Mouse (Mus musculus) limb, embryonic 11.5 days (tissue): ENCODE results near the gene Slc25a42. TPM values are rescaled to one million over a fixed set of nuclear protein-coding genes. Genes with fewer than 3 reads are reported as not detected.

Experiments used
- ATAC-seq: fragments of 200-750 bp; cut with Nextera tagmentation; 2 replicates; pipeline ENCODE4 v1.8.0; 2017; ENCODE audit warnings: low read depth; ENCODE audit not compliant: insufficient number of reproducible peaks, low FRiP score, low TSS enrichment
- DNase-seq: peaks from one replicate; pipeline ENCODE4 v3.0.0-alpha.2; 2015; ENCODE audit warnings: low spot score
- H3K27ac ChIP-seq: fragments of 300-500 bp; sonication (generic); replicated peaks from 2 replicates; pipeline ENCODE4 v1.5.1; 2014; ENCODE audit warnings: low read depth, mild to moderate bottlenecking, low read length
- H3K27me3 ChIP-seq: fragments of 300-500 bp; sonication (generic); 2 replicates; pipeline ENCODE4 v1.6.1; 2014; ENCODE audit warnings: mild to moderate bottlenecking, low read length, mixed read lengths; ENCODE audit not compliant: control insufficient read depth, insufficient read depth
- H3K36me3 ChIP-seq: fragments of 300-500 bp; sonication (generic); 2 replicates; pipeline ENCODE4 v1.6.1; 2014; ENCODE audit warnings: mild to moderate bottlenecking, low read length, moderate library complexity, mixed read lengths; ENCODE audit not compliant: control insufficient read depth, insufficient read depth
- H3K4me1 ChIP-seq: fragments of 300-500 bp; sonication (generic); 2 replicates; pipeline ENCODE4 v1.6.1; 2014; ENCODE audit warnings: low read length, mixed read lengths; ENCODE audit not compliant: control insufficient read depth, insufficient read depth
- H3K4me2 ChIP-seq: fragments of 300-500 bp; sonication (generic); 2 replicates; pipeline ENCODE4 v1.6.1; 2014; ENCODE audit warnings: low read depth, mild to moderate bottlenecking, moderate library complexity; ENCODE audit not compliant: severe bottlenecking
- H3K4me3 ChIP-seq: fragments of 300-500 bp; sonication (generic); 2 replicates; pipeline ENCODE4 v1.5.1; 2014; ENCODE audit warnings: low read depth, low read length
- H3K9ac ChIP-seq: fragments of 300-500 bp; sonication (generic); 2 replicates; pipeline ENCODE4 v1.6.1; 2014; ENCODE audit warnings: mild to moderate bottlenecking, low read length
- H3K9me3 ChIP-seq: fragments of 300-500 bp; sonication (generic); 2 replicates; pipeline ENCODE4 v1.6.1; 2016; ENCODE audit warnings: low read length; ENCODE audit not compliant: control insufficient read depth
- WGBS: fragments of 180-500 bp; shearing (Covaris S2); extraction: QIAGEN DNeasy Blood & Tissue Kit; methylation state at CpG from one replicate; pipeline ENCODE4 v1.1.7; 2014; 5-methylcytosine and 5-hydroxymethylcytosine counted together
- polyA plus RNA-seq: library from polyadenylated mRNA; unstranded; fragments of >200 nt; fragmentation: Nextera tagmentation; extraction: Ambion mirVana; gene quantifications from 2 replicates; pipeline ENCODE4 v1.2.1, GENCODE M21; 2014

Gene Slc25a42
- polyA plus RNA-seq, 1 experiment from 2014 or later: 2.4 TPM

- 11% methylated on average over 9 of the region's 9 CpGs for WGBS
- ATAC-seq: no peak
Measured at GRCm38 (mm10) chr8:70139981-70140380, 72.1 kb downstream of the Slc25a42 start.

GRCm38 (mm10) chr8:70139026-70139857 lies 72.9 kb downstream of the Slc25a42 start, which contains the start of the genes Rfxank, Borcs8 and Mef2b:
Gene Rfxank, minus strand, starts transcription at chr8:70139154.
Gene Borcs8, plus strand, starts transcription at chr8:70139499.
Gene Mef2b, plus strand, starts transcription at chr8:70139711.
- peaks cover 5% of the 10 kb centered on the region for H3K36me3 ChIP-seq
- under 1% methylated on average over 46 of the region's 46 CpGs for WGBS
- H3K9ac ChIP-seq: peak within 1 kb of the TSS; percentile 82

More at GRCm38 (mm10) chr8:70139981-70140380, 72.1 kb downstream of the Slc25a42 start:
- H3K4me2 ChIP-seq: peak overlapping the region; percentile 79
- peak overlapping the region; percentile 82 for H3K9ac ChIP-seq
- H3K27ac ChIP-seq: peak overlapping the region; percentile 71; the same call in 1 of the 2 replicates
- peak overlapping the region; percentile 75 for H3K4me3 ChIP-seq
- no peak for DNase-seq
- peaks cover 13% of the 10 kb centered on the region for H3K4me1 ChIP-seq
- no peaks in the 10 kb centered on the region for H3K27me3 ChIP-seq
- H3K9me3 ChIP-seq: no peaks in the 10 kb centered on the region
- peaks cover 7% of the 10 kb centered on the region for H3K36me3 ChIP-seq

GRCm38 (mm10) chr8:70137890-70138289 lies 74.2 kb downstream of the Slc25a42 start:
- Histone ChIP-seq H3K36me3 (peaks cover 8% of the 10 kb centered on the region), H3K9me3 (no peaks in the 10 kb centered on the region), H3K9ac (no peak overlapping the region), H3K4me3 (peak overlapping the region; percentile 75; the same call in 1 of the 2 replicates), H3K27ac (no peak overlapping the region), H3K4me1 (peaks cover 13% of the 10 kb centered on the region), H3K4me2 (peak overlapping the region; percentile 60), H3K27me3 (no peaks in the 10 kb centered on the region)
- DNase-seq: no peak
- 83% methylated on average over 4 of the region's 4 CpGs for WGBS
- ATAC-seq: no peak

More at GRCm38 (mm10) chr8:70139026-70139857, 72.9 kb downstream of the Slc25a42 start, which contains the start of the genes Rfxank, Borcs8 and Mef2b:
- ATAC-seq (peak; percentile 95), DNase-seq (peak; percentile 99)
- Histone ChIP-seq H3K4me2 (peak within 1 kb of the TSS; percentile 79), H3K27ac (peak within 1 kb of the TSS; percentile 71; the same call in 1 of the 2 replicates), H3K27me3 (no peaks in the 10 kb centered on the region), H3K4me1 (peaks cover 13% of the 10 kb centered on the region), H3K9me3 (no peaks in the 10 kb centered on the region), H3K4me3 (peak within 1 kb of the TSS; percentile 75)

- Histone ChIP-seq H3K9me3 (no peaks in the 10 kb centered on the region), H3K36me3 (peaks cover 8% of the 10 kb centered on the region; the same call in 1 of the 2 replicates), H3K4me2 (no peak overlapping the region), H3K27ac (no peak overlapping the region), H3K27me3 (no peaks in the 10 kb centered on the region), H3K9ac (no peak overlapping the region), H3K4me3 (no peak overlapping the region), H3K4me1 (peaks cover 15% of the 10 kb centered on the region)
- WGBS: 83% methylated on average over 4 of the region's 4 CpGs
- DNase-seq (no peak), ATAC-seq (no peak)
Measured at GRCm38 (mm10) chr8:70136591-70136990, 75.5 kb downstream of the Slc25a42 start.

- Histone ChIP-seq H3K36me3 (peaks cover 8% of the 10 kb centered on the region; the same call in 1 of the 2 replicates), H3K4me1 (peaks cover 10% of the 10 kb centered on the region), H3K9ac (no peak overlapping the region), H3K4me2 (no peak overlapping the region), H3K27ac (no peak overlapping the region), H3K4me3 (no peak overlapping the region), H3K9me3 (no peaks in the 10 kb centered on the region), H3K27me3 (no peaks in the 10 kb centered on the region)
- ATAC-seq (no peak), DNase-seq (no peak)
- WGBS: 95% methylated on average over 9 of the region's 9 CpGs
Measured at GRCm38 (mm10) chr8:70134931-70135330, 77.2 kb downstream of the Slc25a42 start.

Other genes with a start within 250 kb of the Slc25a42 start
- gene Gatad2a, start 215.9 kb downstream of the Slc25a42 start, polyA plus RNA-seq: 79.5 and 93.3 TPM in 2 replicates
- 52.5 and 58.3 TPM in 2 replicates for gene Mau2, start 169.6 kb downstream of the Slc25a42 start, polyA plus RNA-seq
- gene Sugp1, start 169.5 kb downstream of the Slc25a42 start, polyA plus RNA-seq: 39.1 TPM in 2 replicates
- gene Tm6sf2, start 139.4 kb downstream of the Slc25a42 start, polyA plus RNA-seq: 0.52 and 1.2 TPM in 2 replicates
- gene Hapln4, start 128.8 kb downstream of the Slc25a42 start, polyA plus RNA-seq: 0.05 TPM in 1 of 2 replicates, not detected in the other
- gene Ncan, start 91.4 kb downstream of the Slc25a42 start, polyA plus RNA-seq: 0.60 and 0.79 TPM in 2 replicates
- gene Nr2c2ap, start 81.0 kb downstream of the Slc25a42 start, polyA plus RNA-seq: 13.7 and 20.8 TPM in 2 replicates
- 20.0 and 21.3 TPM in 2 replicates for gene Rfxank, start 73.2 kb downstream of the Slc25a42 start, polyA plus RNA-seq
- 49.6 and 53.2 TPM in 2 replicates for gene Borcs8, start 72.8 kb downstream of the Slc25a42 start, polyA plus RNA-seq
- 0.40 and 0.41 TPM in 2 replicates for gene Mef2b, start 72.6 kb downstream of the Slc25a42 start, polyA plus RNA-seq
- gene Tmem161a, start 39.9 kb downstream of the Slc25a42 start, polyA plus RNA-seq: 43.5 and 46.9 TPM in 2 replicates
- gene Sugp2, start 21.9 kb upstream of the Slc25a42 start, polyA plus RNA-seq: 34.3 and 41.0 TPM in 2 replicates
- gene Armc6, start 22.2 kb upstream of the Slc25a42 start, polyA plus RNA-seq: 19.8 and 20.1 TPM in 2 replicates
- 75.2 and 78.6 TPM in 2 replicates for gene Homer3, start 70.5 kb upstream of the Slc25a42 start, polyA plus RNA-seq
- gene Ddx49, start 90.2 kb upstream of the Slc25a42 start, polyA plus RNA-seq: 55.8 and 62.1 TPM in 2 replicates
- 263 and 281 TPM in 2 replicates for gene Cope, start 90.2 kb upstream of the Slc25a42 start, polyA plus RNA-seq
- gene Cers1, start 103.5 kb upstream of the Slc25a42 start, polyA plus RNA-seq: 4.7 and 6.0 TPM in 2 replicates
- gene Gdf1, start 117.5 kb upstream of the Slc25a42 start, polyA plus RNA-seq: 2.9 and 4.2 TPM in 2 replicates
- 23.2 and 25.1 TPM in 2 replicates for gene Upf1, start 141.0 kb upstream of the Slc25a42 start, polyA plus RNA-seq
- gene Comp, start 161.3 kb upstream of the Slc25a42 start, polyA plus RNA-seq: 0.43 and 0.50 TPM in 2 replicates
- gene Crtc1, start 227.3 kb upstream of the Slc25a42 start, polyA plus RNA-seq: 16.6 and 19.8 TPM in 2 replicates